Mouse (Mus musculus) cerebellum, adult 2 months (tissue): ENCODE measurements at regions not wholly inside any gene's neighbourhood (a gene's known extent, or its start where the extent isn't known, plus 50 kb on each side); places are given as distances from the start of the nearest gene placed in this dataset.

Experiments used
- CTCF ChIP-seq: fragments of 200-500 bp; IDR thresholded peaks from 2 replicates; pipeline ENCODE4 v1.5.1; 2011; ENCODE audit warnings: low read depth, mild to moderate bottlenecking, control low read depth, low read length, moderate library complexity, borderline replicate concordance; ENCODE audit not compliant: insufficient read depth
- POLR2A ChIP-seq: fragments of 200-500 bp; IDR thresholded peaks from 2 replicates; pipeline ENCODE4 v1.6.1; 2011; ENCODE audit warnings: low read length, control low read depth, borderline replicate concordance; ENCODE audit not compliant: insufficient read depth

GRCm38 (mm10) chr4:47933526-47933925, 111.4 kb upstream of the Nr4a3 start:
- TF ChIP-seq CTCF (no peak), POLR2A (no peak)
